Mouse (Mus musculus): ENCODE results near the gene Pde8b. TPM values are rescaled to one million over a fixed set of nuclear protein-coding genes. Genes with fewer than 3 reads are reported as not detected.
"Not testable (repeated sequence)": the region's sequence is repeated elsewhere in the genome, so short reads cannot be mapped to it uniquely, and the experiment has no call there.

The Pde8b gene
- polyA plus RNA-seq, 1 experiment from 2014 or later: 12.1 TPM

- Histone ChIP-seq H3K27me3 (ENCODE audit: insufficient read depth, low read length) (peaks cover 5% of the 10 kb centered on the region; the same call in 1 of the 2 replicates), H3K4me2 (ENCODE audit: low read length) (peak overlapping the region; percentile 90), H3K36me3 (ENCODE audit: insufficient read depth, low read length) (no peaks in the 10 kb centered on the region), H3K4me3 (replicated peaks; ENCODE audit: low read depth, low read length) (peak overlapping the region; percentile 60), H3K9me3 (replicated peaks; ENCODE audit: low read length) (no peaks in the 10 kb centered on the region), H3K27ac (no peak overlapping the region), H3K9ac (ENCODE audit: low read depth, low read length) (peak overlapping the region; percentile 63; the same call in 1 of the 2 replicates), H3K4me1 (replicated peaks; ENCODE audit: insufficient read depth, low read length) (peaks cover 2% of the 10 kb centered on the region; the same call in 1 of the 2 replicates)
- DNase-seq (ENCODE audit: low spot score): no peak
- no peak for ATAC-seq (replicated peaks; ENCODE audit: low FRiP score, low read depth)
- TF ChIP-seq CTCF (IDR thresholded peaks at IDR 0.05; ENCODE audit: low read depth): no peak
- WGBS: 53% methylated on average over 2 of the region's 2 CpGs
Measured at GRCm38 (mm10) chr13:95223427-95223772, 26.7 kb downstream of the Pde8b start.

- Histone ChIP-seq H3K9ac (ENCODE audit: low read depth, low read length) (peak overlapping the region; percentile 63), H3K4me3 (replicated peaks; ENCODE audit: low read depth, low read length) (peak overlapping the region; percentile 60), H3K27ac (no peak overlapping the region), H3K4me1 (replicated peaks; ENCODE audit: insufficient read depth, low read length) (peaks cover 2% of the 10 kb centered on the region; the same call in 1 of the 2 replicates), H3K36me3 (ENCODE audit: insufficient read depth, low read length) (no peaks in the 10 kb centered on the region), H3K9me3 (replicated peaks; ENCODE audit: low read length) (no peaks in the 10 kb centered on the region), H3K27me3 (ENCODE audit: insufficient read depth, low read length) (peaks cover 5% of the 10 kb centered on the region; the same call in 1 of the 2 replicates), H3K4me2 (ENCODE audit: low read length) (peak overlapping the region; percentile 90)
- WGBS: 1% methylated on average over 61 of the region's 96 CpGs
- DNase-seq (ENCODE audit: low spot score): peak; percentile 44
- peak; percentile 69 for ATAC-seq (replicated peaks; ENCODE audit: low FRiP score, low read depth)
- TF ChIP-seq CTCF (IDR thresholded peaks at IDR 0.05; ENCODE audit: low read depth): no peak
Measured at GRCm38 (mm10) chr13:95222569-95223426, 27.3 kb downstream of the Pde8b start.

DNA sequence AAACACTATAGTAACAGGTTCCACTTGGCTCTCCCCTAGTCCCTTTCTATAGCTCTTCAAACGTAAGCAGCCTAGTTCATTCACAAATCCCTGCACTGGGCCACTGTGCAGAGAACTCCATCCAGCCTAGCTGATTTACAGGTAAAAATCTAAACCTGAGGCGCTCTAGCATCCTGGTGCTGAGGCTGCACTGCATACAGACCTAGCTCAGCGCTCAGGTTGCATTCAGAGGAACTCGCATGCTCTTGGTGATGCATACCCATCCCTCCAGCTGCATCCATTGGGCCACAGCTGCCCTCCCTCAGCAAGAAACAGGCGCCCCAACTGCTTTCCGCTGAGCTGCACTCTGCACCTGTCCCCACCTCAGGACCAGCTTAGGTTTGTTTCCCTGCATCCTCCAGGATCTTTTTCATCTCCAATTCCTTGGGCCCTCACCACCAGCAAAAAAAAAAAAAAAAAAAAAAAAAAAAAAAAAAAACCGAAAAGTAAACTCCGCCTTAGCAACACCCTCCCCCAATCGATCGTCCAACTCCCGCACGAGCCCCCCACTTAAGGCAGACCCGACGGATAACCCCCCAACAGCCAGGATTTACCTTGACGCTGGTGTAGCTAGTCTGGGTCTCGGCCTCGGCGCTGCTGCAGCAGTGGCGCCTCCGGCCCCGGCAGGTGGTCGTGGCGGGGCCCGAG, 28.1 kb downstream of the Pde8b start:
- peaks cover 5% of the 10 kb centered on the region; the same call in 1 of the 2 replicates for H3K27me3 ChIP-seq (ENCODE audit: insufficient read depth, low read length)

GRCm38 (mm10) chr13:95215661-95216170, 34.4 kb downstream of the Pde8b start:
- not testable (repeated sequence) for DNase-seq (ENCODE audit: low spot score); H3K27ac ChIP-seq; H3K4me3 ChIP-seq (replicated peaks; ENCODE audit: low read depth, low read length); H3K27me3 ChIP-seq (ENCODE audit: insufficient read depth, low read length); H3K4me2 ChIP-seq (ENCODE audit: low read length); ATAC-seq (replicated peaks; ENCODE audit: low FRiP score, low read depth); H3K9me3 ChIP-seq (replicated peaks; ENCODE audit: low read length); H3K36me3 ChIP-seq (ENCODE audit: insufficient read depth, low read length); H3K9ac ChIP-seq (ENCODE audit: low read depth, low read length); H3K4me1 ChIP-seq (replicated peaks; ENCODE audit: insufficient read depth, low read length)
- WGBS: 44% methylated on average over 1 of the region's 1 CpGs

More for the DNA sequence above, 28.1 kb downstream of the Pde8b start:
- Histone ChIP-seq H3K4me2 (ENCODE audit: low read length) (peak overlapping the region; percentile 90), H3K36me3 (ENCODE audit: insufficient read depth, low read length) (no peaks in the 10 kb centered on the region), H3K4me1 (replicated peaks; ENCODE audit: insufficient read depth, low read length) (peaks cover 2% of the 10 kb centered on the region; the same call in 1 of the 2 replicates), H3K9ac (ENCODE audit: low read depth, low read length) (peak overlapping the region; percentile 63), H3K9me3 (replicated peaks; ENCODE audit: low read length) (no peaks in the 10 kb centered on the region), H3K27ac (no peak overlapping the region), H3K4me3 (replicated peaks; ENCODE audit: low read depth, low read length) (peak overlapping the region; percentile 60)
- DNase-seq (ENCODE audit: low spot score): no peak
- ATAC-seq (replicated peaks; ENCODE audit: low FRiP score, low read depth): no peak
- WGBS: 3% methylated on average over 24 of the region's 24 CpGs
- TF ChIP-seq CTCF (IDR thresholded peaks at IDR 0.05; ENCODE audit: low read depth): no peak

DNA sequence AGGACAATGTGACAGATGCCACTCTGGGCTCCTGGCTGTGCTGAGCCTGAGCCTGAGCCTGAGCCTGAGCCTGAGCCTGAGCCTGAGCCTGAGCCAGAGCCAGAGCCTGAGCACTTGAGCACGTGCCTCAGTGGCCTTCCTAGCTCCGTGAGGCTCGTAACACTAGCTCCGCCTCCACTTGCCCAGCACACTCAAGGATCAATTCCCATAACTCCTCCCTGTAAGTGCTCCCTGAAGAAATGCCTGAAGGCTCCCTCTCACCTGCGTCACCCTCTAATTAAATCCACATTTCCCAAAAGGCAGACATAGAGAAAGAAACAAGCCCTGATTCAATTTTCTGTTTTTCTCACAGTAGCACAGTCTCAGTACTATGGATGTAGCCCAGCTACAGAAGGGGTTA, 37.8 kb downstream of the Pde8b start:
- H3K9me3 ChIP-seq (replicated peaks; ENCODE audit: low read length): no peaks in the 10 kb centered on the region
- H3K9ac ChIP-seq (ENCODE audit: low read depth, low read length): no peak overlapping the region
- DNase-seq (ENCODE audit: low spot score) (no peak), ATAC-seq (replicated peaks; ENCODE audit: low FRiP score, low read depth) (no peak)
- no peak overlapping the region for H3K4me3 ChIP-seq (replicated peaks; ENCODE audit: low read depth, low read length)
- no peaks in the 10 kb centered on the region for H3K36me3 ChIP-seq (ENCODE audit: insufficient read depth, low read length)
- H3K4me1 ChIP-seq (replicated peaks; ENCODE audit: insufficient read depth, low read length): no peaks in the 10 kb centered on the region
- H3K27me3 ChIP-seq (ENCODE audit: insufficient read depth, low read length): no peaks in the 10 kb centered on the region
- H3K4me2 ChIP-seq (ENCODE audit: low read length): no peak overlapping the region
- no peak for TF ChIP-seq CTCF (IDR thresholded peaks at IDR 0.05; ENCODE audit: low read depth)
- H3K27ac ChIP-seq: no peak overlapping the region
- 68% methylated on average over 5 of the region's 5 CpGs for WGBS

- H3K9me3 ChIP-seq (replicated peaks; ENCODE audit: low read length); H3K27ac ChIP-seq; DNase-seq (ENCODE audit: low spot score); H3K36me3 ChIP-seq (ENCODE audit: insufficient read depth, low read length); H3K4me1 ChIP-seq (replicated peaks; ENCODE audit: insufficient read depth, low read length); H3K27me3 ChIP-seq (ENCODE audit: insufficient read depth, low read length); ATAC-seq (replicated peaks; ENCODE audit: low FRiP score, low read depth); H3K4me3 ChIP-seq (replicated peaks; ENCODE audit: low read depth, low read length); H3K4me2 ChIP-seq (ENCODE audit: low read length); H3K9ac ChIP-seq (ENCODE audit: low read depth, low read length): not testable (repeated sequence)
- WGBS: 84% methylated on average over 7 of the region's 7 CpGs
Measured at GRCm38 (mm10) chr13:95207301-95207700, 42.8 kb downstream of the Pde8b start.
